Comparison of ENCODE assay signal across 10 mouse cellular contexts in genomic region chr5:107110089-107110879, GRCm38 (mm10).
A peak's percentile ranks its signal among the peaks of the same experiment; 100 is the strongest.
DNase-seq lines count a peak whose midpoint lies in the region; ATAC-seq and TF ChIP-seq lines count a peak whose summit lies in the region.
"Had no signal": no experiment of that assay in that cellular context is flagged by ENCODE, and none has a peak within 500 bp of the region (broad histone marks: within the 10 kb centered on the region; RNA-seq: fewer than 3 reads in every experiment).

No protein-coding gene starts in this region.

- no peak overlapping the region for H3K4me3 ChIP-seq in lung, embryonic 14.5 days (ENCODE audit: low read depth, low read length)
- H3K4me3 ChIP-seq in embryonic facial prominence, embryonic 15.5 days (replicated peaks), result no peak overlapping the region
- no peak overlapping the region for H3K4me3 ChIP-seq in limb, embryonic 15.5 days
- H3K4me3 ChIP-seq in stomach, embryonic 14.5 days (ENCODE audit: low read depth, low read length), result no peak overlapping the region

- peaks cover 26% of the 10 kb centered on the region for H3K4me1 ChIP-seq in lung, embryonic 14.5 days (ENCODE audit: insufficient read depth)
- peaks cover 25% of the 10 kb centered on the region for H3K4me1 ChIP-seq in embryonic facial prominence, embryonic 15.5 days
- H3K4me1 ChIP-seq in limb, embryonic 15.5 days, result peaks cover 25% of the 10 kb centered on the region
- H3K4me1 ChIP-seq in stomach, embryonic 14.5 days (ENCODE audit: control insufficient read depth, insufficient read depth, low read length), result peaks cover 26% of the 10 kb centered on the region

- H3K27me3 ChIP-seq in lung, embryonic 14.5 days (ENCODE audit: insufficient read depth, low read length), result no peaks in the 10 kb centered on the region
- no peaks in the 10 kb centered on the region for H3K27me3 ChIP-seq in embryonic facial prominence, embryonic 15.5 days
- no peaks in the 10 kb centered on the region for H3K27me3 ChIP-seq in limb, embryonic 15.5 days
- H3K27me3 ChIP-seq in stomach, embryonic 14.5 days (ENCODE audit: control insufficient read depth, insufficient read depth, low read length), result no peaks in the 10 kb centered on the region

- intact Hi-C loops in gastrocnemius, postnatal 36 days (cut with DNase I), result no loop called here
- intact Hi-C loops in left cerebral cortex, postnatal 10 days (cut with DNase I), result no loop called here

- TF ChIP-seq CTCF in lung, embryonic 14.5 days (IDR thresholded peaks at IDR 0.05; ENCODE audit: low read depth), result no peak

- H3K27ac ChIP-seq in lung, embryonic 14.5 days (ENCODE audit: low read depth), result peak overlapping the region; percentile 77
- peak overlapping the region; percentile 80 for H3K27ac ChIP-seq in embryonic facial prominence, embryonic 15.5 days (replicated peaks)
- H3K27ac ChIP-seq in limb, embryonic 15.5 days, result peak overlapping the region; percentile 78
- H3K27ac ChIP-seq in stomach, embryonic 14.5 days (ENCODE audit: low read length), result peak overlapping the region; percentile 78

- DNase-seq in lung, embryonic 14.5 days, result no peak
- DNase-seq in lung, postnatal 25 days (ENCODE audit: low spot score), result no peak
- no peak for DNase-seq in gastrocnemius, postnatal 36 days
- no peak for DNase-seq in adrenal gland, adult 2 months
- no peak for DNase-seq in left cerebral cortex, postnatal 10 days (ENCODE audit: extremely low spot score in 1 of 2, low spot score in 2 of 2)
- DNase-seq: gastrocnemius, postnatal 10 days; thymus, postnatal 36 days had no signal

- H3K9ac ChIP-seq in lung, embryonic 14.5 days, result no peak overlapping the region
- H3K9ac ChIP-seq in embryonic facial prominence, embryonic 15.5 days, result no peak overlapping the region
- no peak overlapping the region for H3K9ac ChIP-seq in limb, embryonic 15.5 days
- no peak overlapping the region for H3K9ac ChIP-seq in stomach, embryonic 14.5 days (replicated peaks; ENCODE audit: low read depth, low read length)

- H3K9me3 ChIP-seq in lung, embryonic 14.5 days (ENCODE audit: low read depth, low read length), result no peaks in the 10 kb centered on the region
- no peaks in the 10 kb centered on the region for H3K9me3 ChIP-seq in embryonic facial prominence, embryonic 15.5 days (replicated peaks)
- H3K9me3 ChIP-seq in limb, embryonic 15.5 days, result no peaks in the 10 kb centered on the region
- H3K9me3 ChIP-seq in stomach, embryonic 14.5 days (ENCODE audit: control insufficient read depth, low read depth, low read length), result no peaks in the 10 kb centered on the region

- H3K4me2 ChIP-seq in lung, embryonic 14.5 days, result 0 out of 2 replicates have a peak overlapping the region, but pooled peaks have one; percentile 8
- H3K4me2 ChIP-seq in embryonic facial prominence, embryonic 15.5 days (replicated peaks), result peak overlapping the region; percentile 11; the same call in 1 of the 2 replicates
- H3K4me2 ChIP-seq in limb, embryonic 15.5 days, result no peak overlapping the region
- no peak overlapping the region for H3K4me2 ChIP-seq in stomach, embryonic 14.5 days (replicated peaks; ENCODE audit: low read depth, low read length)

- ATAC-seq in lung, embryonic 14.5 days (ENCODE audit: insufficient read depth), result peak; percentile 25; the same call in 1 of the 2 replicates
- ATAC-seq in embryonic facial prominence, embryonic 15.5 days (ENCODE audit: insufficient number of reproducible peaks, low FRiP score, low TSS enrichment, low read depth), result peak; percentile 36; the same call in 1 of the 2 replicates
- no peak for ATAC-seq in limb, embryonic 15.5 days (ENCODE audit: insufficient number of reproducible peaks, low FRiP score, low TSS enrichment, low read depth)
- peak; percentile 10; the same call in 1 of the 2 replicates for ATAC-seq in stomach, embryonic 14.5 days (ENCODE audit: insufficient number of reproducible peaks, insufficient read depth, low FRiP score, low read depth)

- peaks cover 14% of the 10 kb centered on the region for H3K36me3 ChIP-seq in lung, embryonic 14.5 days (ENCODE audit: insufficient read depth)
- peaks cover 31% of the 10 kb centered on the region for H3K36me3 ChIP-seq in embryonic facial prominence, embryonic 15.5 days
- H3K36me3 ChIP-seq in limb, embryonic 15.5 days, result peaks cover 21% of the 10 kb centered on the region
- H3K36me3 ChIP-seq in stomach, embryonic 14.5 days (ENCODE audit: control insufficient read depth, insufficient read depth, low read length), result peaks cover 10% of the 10 kb centered on the region

- 52% methylated on average over 13 of the region's 13 CpGs for WGBS in lung, embryonic 14.5 days
- 46% methylated on average over 13 of the region's 13 CpGs for WGBS in embryonic facial prominence, embryonic 15.5 days
- 37% methylated on average over 13 of the region's 13 CpGs for WGBS in limb, embryonic 15.5 days
- WGBS in stomach, embryonic 14.5 days, result 49% methylated on average over 13 of the region's 13 CpGs

Comparison
In these comparisons a context has a peak if more than half of its experiments do, and no peak if none do; other contexts are left out.
1. H3K4me2 ChIP-seq: peak in lung, embryonic 14.5 days (single experiment) and embryonic facial prominence, embryonic 15.5 days (single experiment); none in limb, embryonic 15.5 days (single experiment) and stomach, embryonic 14.5 days (single experiment).
2. Peak in every context shown above with its lines, with median percentiles within 50 percentile points of each other: H3K27ac ChIP-seq.